Mouse (Mus musculus) cerebellum, adult 8-10 months (tissue): ENCODE data around the gene Ndufa12.

ENCODE experiments used
- DNase-seq: peaks from one replicate; pipeline ENCODE4 v3.0.0; 2022

Gene Ndufa12

GRCm38 (mm10) chr10:94230172-94230981, 31.9 kb downstream of the Ndufa12 start:
- DNase-seq: peak; percentile 22

GRCm38 (mm10) chr10:94231025-94231424, 32.5 kb downstream of the Ndufa12 start:
- DNase-seq: no peak

- no peak for DNase-seq
Observed at GRCm38 (mm10) chr10:94235200-94235599, 36.7 kb downstream of the Ndufa12 start.

GRCm38 (mm10) chr10:94241346-94241745, 42.8 kb downstream of the Ndufa12 start:
- no peak for DNase-seq

- DNase-seq: no peak
Observed at GRCm38 (mm10) chr10:94247748-94248349, 49.3 kb downstream of the Ndufa12 start.

- DNase-seq: no peak
Observed at GRCm38 (mm10) chr10:94249575-94250456, 51.3 kb downstream of the Ndufa12 start.

- no peak for DNase-seq
Observed at GRCm38 (mm10) chr10:94253260-94253807, 54.8 kb downstream of the Ndufa12 start.

- DNase-seq: no peak
Observed at GRCm38 (mm10) chr10:94254766-94255165, 56.2 kb downstream of the Ndufa12 start.

GRCm38 (mm10) chr10:94255744-94256143, 57.2 kb downstream of the Ndufa12 start:
- no peak for DNase-seq

- DNase-seq: no peak
Observed at GRCm38 (mm10) chr10:94256518-94256917, 58.0 kb downstream of the Ndufa12 start.

- DNase-seq: no peak
Observed at GRCm38 (mm10) chr10:94260544-94260943, 62.0 kb downstream of the Ndufa12 start.

- no peak for DNase-seq
Observed at GRCm38 (mm10) chr10:94262646-94263045, 64.1 kb downstream of the Ndufa12 start.

GRCm38 (mm10) chr10:94263211-94263610, 64.7 kb downstream of the Ndufa12 start:
- no peak for DNase-seq

GRCm38 (mm10) chr10:94265656-94266542, 67.4 kb downstream of the Ndufa12 start:
- DNase-seq: peak; percentile 13
